Mouse (Mus musculus) heart, adult 18-20 months (tissue): Measurements from ENCODE around the gene Rnf181. TPM values are rescaled to one million over a fixed set of nuclear protein-coding genes. Genes with fewer than 3 reads are reported as not detected.

ENCODE experiments used
- DNase-seq, 2 experiments: peaks; one replicate each; pipeline ENCODE4 v3.0.0; 2021 to 2022; ENCODE audit warnings: mixed read lengths in 1 of 2
- total RNA-seq, 2 experiments: library from RNA; stranded (reverse); gene quantifications; 2 replicates each; pipeline ENCODE4 v1.2.3; 2021

Rnf181 gene
- total RNA-seq, 2 experiments from 2014 or later: 37.5 to 41.6 TPM

- DNase-seq: no peak
Measured at GRCm38 (mm10) chr6:72385258-72385657, 18.5 kb upstream of the Rnf181 start.

- DNase-seq: no peak
Measured at GRCm38 (mm10) chr6:72383952-72384351, 17.2 kb upstream of the Rnf181 start.

GRCm38 (mm10) chr6:72383142-72383820 lies 16.5 kb upstream of the Rnf181 start:
- no peak for DNase-seq

GRCm38 (mm10) chr6:72382494-72382893 lies 15.7 kb upstream of the Rnf181 start:
- DNase-seq: no peak

GRCm38 (mm10) chr6:72380131-72380770 lies 13.5 kb upstream of the Rnf181 start, which contains the start of gene Vamp5:
Gene Vamp5, minus strand, starts transcription at chr6:72380468.
- DNase-seq: peak; percentile 89 to 92

GRCm38 (mm10) chr6:72379377-72380130 lies 12.8 kb upstream of the Rnf181 start:
- peak; percentile 45 to 50 for DNase-seq

- DNase-seq: no peak
Measured at GRCm38 (mm10) chr6:72378510-72379234, 11.9 kb upstream of the Rnf181 start.

- DNase-seq: no peak
Measured at GRCm38 (mm10) chr6:72374820-72375563, 8.2 kb upstream of the Rnf181 start.

GRCm38 (mm10) chr6:72374206-72374605 lies 7.5 kb upstream of the Rnf181 start:
- DNase-seq: no peak

GRCm38 (mm10) chr6:72373184-72373583 lies 6.4 kb upstream of the Rnf181 start:
- DNase-seq: no peak

- DNase-seq: no peak
Measured at GRCm38 (mm10) chr6:72371571-72371970, 4.8 kb upstream of the Rnf181 start.

- DNase-seq: peak; percentile 59 to 66
Measured at GRCm38 (mm10) chr6:72371147-72371546, 4.4 kb upstream of the Rnf181 start.

- DNase-seq: peak in 1 of 2 experiments; percentile 38
Measured at GRCm38 (mm10) chr6:72370091-72370490, 3.3 kb upstream of the Rnf181 start.

GRCm38 (mm10) chr6:72369557-72369956 lies 2.8 kb upstream of the Rnf181 start:
- no peak for DNase-seq

- DNase-seq: no peak
Measured at GRCm38 (mm10) chr6:72367460-72367974, 761 bp upstream of the Rnf181 start.

GRCm38 (mm10) chr6:72366304-72366703 lies 452 bp downstream of the Rnf181 start:
- DNase-seq: no peak

GRCm38 (mm10) chr6:72364985-72365384 lies 1.8 kb downstream of the Rnf181 start:
- DNase-seq: no peak

- no peak for DNase-seq
Measured at GRCm38 (mm10) chr6:72364009-72364408, 2.7 kb downstream of the Rnf181 start.

GRCm38 (mm10) chr6:72362132-72363028 lies 4.4 kb downstream of the Rnf181 start:
- DNase-seq: peak; percentile 97 to 99

GRCm38 (mm10) chr6:72361121-72361551 lies 5.6 kb downstream of the Rnf181 start:
- DNase-seq: peak in 1 of 2 experiments; percentile 7
